Mouse (Mus musculus) hindbrain, embryonic 12.5 days (tissue): ENCODE measurements around the gene C1qtnf9. TPM values are rescaled to one million over a fixed set of nuclear protein-coding genes. Genes with fewer than 3 reads are reported as not detected.
A peak's percentile ranks its signal among the peaks of the same experiment; 100 is the strongest.

ENCODE experiments used
- ATAC-seq: fragments of 200-750 bp; cut with Nextera tagmentation; 2 replicates; pipeline ENCODE4 v1.8.0; 2017; ENCODE audit warnings: moderate TSS enrichment; ENCODE audit not compliant: low FRiP score
- H3K27ac ChIP-seq: fragments of 300-500 bp; sonication (generic); 2 replicates; pipeline ENCODE4 v1.5.1; 2016; ENCODE audit warnings: mild to moderate bottlenecking
- H3K27me3 ChIP-seq: fragments of 300-500 bp; sonication (generic); 2 replicates; pipeline ENCODE4 v1.6.1; 2016; ENCODE audit warnings: mild to moderate bottlenecking
- H3K36me3 ChIP-seq: fragments of 300-500 bp; sonication (generic); 2 replicates; pipeline ENCODE4 v1.6.1; 2016; ENCODE audit warnings: mild to moderate bottlenecking
- H3K4me1 ChIP-seq: fragments of 300-500 bp; sonication (generic); 2 replicates; pipeline ENCODE4 v1.6.1; 2016
- H3K4me2 ChIP-seq: fragments of 300-500 bp; sonication (generic); replicated peaks from 2 replicates; pipeline ENCODE4 v1.6.1; 2016; ENCODE audit warnings: mild to moderate bottlenecking
- H3K4me3 ChIP-seq: fragments of 300-500 bp; sonication (generic); 2 replicates; pipeline ENCODE4 v1.5.1; 2016; ENCODE audit warnings: mild to moderate bottlenecking
- H3K9ac ChIP-seq: fragments of 300-500 bp; sonication (generic); 2 replicates; pipeline ENCODE4 v1.6.1; 2016; ENCODE audit warnings: mild to moderate bottlenecking, moderate library complexity
- H3K9me3 ChIP-seq: fragments of 300-500 bp; sonication (generic); replicated peaks from 2 replicates; pipeline ENCODE4 v1.6.1; 2016; ENCODE audit warnings: mild to moderate bottlenecking
- WGBS: fragments of 180-500 bp; shearing (Covaris S2); methylation state at CpG from one replicate; pipeline ENCODE4 v1.1.7; 2016; 5-methylcytosine and 5-hydroxymethylcytosine counted together
- polyA plus RNA-seq: library from polyadenylated mRNA; unstranded; fragments of >200 nt; fragmentation: Nextera tagmentation; extraction: Ambion mirVana; gene quantifications from 2 replicates; pipeline ENCODE4 v1.2.1, GENCODE M21; 2016

The C1qtnf9 gene
- polyA plus RNA-seq, 1 experiment from 2014 or later: 0.43 TPM

- no peaks in the 10 kb centered on the region for H3K4me1 ChIP-seq
- ATAC-seq: 0 out of 2 replicates have a peak, but pooled peaks have one; percentile 11
- H3K27ac ChIP-seq: no peak overlapping the region
- no peak overlapping the region for H3K9ac ChIP-seq
- WGBS: 79% methylated on average over 6 of the region's 6 CpGs
- no peak overlapping the region; the same call in 1 of the 2 replicates for H3K4me2 ChIP-seq
- no peaks in the 10 kb centered on the region for H3K27me3 ChIP-seq
- no peaks in the 10 kb centered on the region for H3K9me3 ChIP-seq
- H3K4me3 ChIP-seq: no peak overlapping the region
- no peaks in the 10 kb centered on the region for H3K36me3 ChIP-seq
Observed at GRCm38 (mm10) chr14:60770594-60770993, 2.7 kb downstream of the C1qtnf9 start.

GRCm38 (mm10) chr14:60771057-60771456, 3.1 kb downstream of the C1qtnf9 start:
- H3K36me3 ChIP-seq: no peaks in the 10 kb centered on the region
- peak; percentile 52 for ATAC-seq

GRCm38 (mm10) chr14:60773476-60773875, 5.5 kb downstream of the C1qtnf9 start:
- WGBS: 72% methylated on average over 2 of the region's 2 CpGs
- Histone ChIP-seq H3K9ac (no peak overlapping the region), H3K36me3 (no peaks in the 10 kb centered on the region), H3K9me3 (no peaks in the 10 kb centered on the region), H3K4me2 (no peak overlapping the region), H3K27ac (no peak overlapping the region), H3K4me3 (no peak overlapping the region), H3K27me3 (no peaks in the 10 kb centered on the region), H3K4me1 (no peaks in the 10 kb centered on the region)
- ATAC-seq: no peak

More at GRCm38 (mm10) chr14:60771057-60771456, 3.1 kb downstream of the C1qtnf9 start:
- no peaks in the 10 kb centered on the region for H3K9me3 ChIP-seq
- H3K27ac ChIP-seq: no peak overlapping the region
- peak overlapping the region; percentile 32 for H3K4me3 ChIP-seq
- WGBS: 7% methylated on average over 8 of the region's 8 CpGs
- no peaks in the 10 kb centered on the region for H3K27me3 ChIP-seq
- H3K4me1 ChIP-seq: no peaks in the 10 kb centered on the region
- H3K9ac ChIP-seq: no peak overlapping the region
- H3K4me2 ChIP-seq: peak overlapping the region; percentile 55

GRCm38 (mm10) chr14:60776521-60776920, 8.6 kb downstream of the C1qtnf9 start:
- WGBS: 91% methylated on average over 8 of the region's 8 CpGs
- H3K4me3 ChIP-seq: no peak overlapping the region
- no peaks in the 10 kb centered on the region for H3K36me3 ChIP-seq
- no peaks in the 10 kb centered on the region for H3K9me3 ChIP-seq
- no peak overlapping the region for H3K27ac ChIP-seq
- H3K27me3 ChIP-seq: no peaks in the 10 kb centered on the region
- no peaks in the 10 kb centered on the region for H3K4me1 ChIP-seq
- ATAC-seq: no peak
- H3K9ac ChIP-seq: no peak overlapping the region
- no peak overlapping the region for H3K4me2 ChIP-seq

GRCm38 (mm10) chr14:60777485-60777919, 9.6 kb downstream of the C1qtnf9 start:
- no peaks in the 10 kb centered on the region for H3K36me3 ChIP-seq
- no peak overlapping the region for H3K9ac ChIP-seq
- H3K4me3 ChIP-seq: no peak overlapping the region
- H3K4me2 ChIP-seq: no peak overlapping the region
- no peaks in the 10 kb centered on the region for H3K27me3 ChIP-seq
- ATAC-seq: no peak
- H3K4me1 ChIP-seq: no peaks in the 10 kb centered on the region
- WGBS: 85% methylated on average over 5 of the region's 5 CpGs
- H3K9me3 ChIP-seq: no peaks in the 10 kb centered on the region
- no peak overlapping the region for H3K27ac ChIP-seq

- Histone ChIP-seq H3K27me3 (peaks cover 8% of the 10 kb centered on the region), H3K4me2 (no peak overlapping the region), H3K4me3 (no peak overlapping the region), H3K9me3 (no peaks in the 10 kb centered on the region), H3K27ac (no peak overlapping the region), H3K36me3 (no peaks in the 10 kb centered on the region), H3K9ac (no peak overlapping the region), H3K4me1 (no peaks in the 10 kb centered on the region)
- 87% methylated on average over 7 of the region's 7 CpGs for WGBS
- ATAC-seq: no peak
Observed at GRCm38 (mm10) chr14:60779198-60779597, 11.3 kb downstream of the C1qtnf9 start.

- H3K9ac ChIP-seq: no peak overlapping the region
- H3K4me3 ChIP-seq: no peak overlapping the region
- no peak overlapping the region for H3K27ac ChIP-seq
- H3K4me2 ChIP-seq: no peak overlapping the region
- H3K36me3 ChIP-seq: no peaks in the 10 kb centered on the region
- peaks cover 8% of the 10 kb centered on the region for H3K27me3 ChIP-seq
- H3K9me3 ChIP-seq: no peaks in the 10 kb centered on the region
- WGBS: 46% methylated on average over 7 of the region's 7 CpGs
- ATAC-seq: no peak
- H3K4me1 ChIP-seq: peaks cover 5% of the 10 kb centered on the region
Observed at GRCm38 (mm10) chr14:60782121-60782656, 14.3 kb downstream of the C1qtnf9 start.

GRCm38 (mm10) chr14:60783196-60783595, 15.3 kb downstream of the C1qtnf9 start:
- no peak overlapping the region for H3K9ac ChIP-seq
- no peaks in the 10 kb centered on the region for H3K9me3 ChIP-seq
- no peak overlapping the region for H3K27ac ChIP-seq
- 47% methylated on average over 8 of the region's 8 CpGs for WGBS
- peaks cover 5% of the 10 kb centered on the region for H3K4me1 ChIP-seq
- no peak overlapping the region for H3K4me2 ChIP-seq
- H3K36me3 ChIP-seq: peaks cover 2% of the 10 kb centered on the region; the same call in 1 of the 2 replicates
- H3K4me3 ChIP-seq: no peak overlapping the region
- no peak for ATAC-seq
- H3K27me3 ChIP-seq: peaks cover 8% of the 10 kb centered on the region

GRCm38 (mm10) chr14:60784427-60785315, 16.7 kb downstream of the C1qtnf9 start, which contains the start of gene Mipep:
Gene Mipep, plus strand, starts transcription at chr14:60784573.
- H3K4me1 ChIP-seq: peaks cover 5% of the 10 kb centered on the region
- H3K4me2 ChIP-seq: peak within 1 kb of the TSS; percentile 73
- no peaks in the 10 kb centered on the region for H3K9me3 ChIP-seq
- H3K27me3 ChIP-seq: peaks cover 8% of the 10 kb centered on the region
- peak within 1 kb of the TSS; percentile 66 for H3K9ac ChIP-seq
- H3K27ac ChIP-seq: 0 out of 2 replicates have a peak within 1 kb of the TSS, but pooled peaks have one; percentile 12
- ATAC-seq: peak; percentile 90
- under 1% methylated on average over 60 of the region's 61 CpGs for WGBS
- peak within 1 kb of the TSS; percentile 59 for H3K4me3 ChIP-seq
- H3K36me3 ChIP-seq: peaks cover 3% of the 10 kb centered on the region; the same call in 1 of the 2 replicates

GRCm38 (mm10) chr14:60790103-60790502, 22.2 kb downstream of the C1qtnf9 start:
- 35% methylated on average over 3 of the region's 3 CpGs for WGBS
- H3K4me2 ChIP-seq: no peak overlapping the region
- H3K27ac ChIP-seq: no peak overlapping the region
- peaks cover 16% of the 10 kb centered on the region for H3K36me3 ChIP-seq
- H3K27me3 ChIP-seq: no peaks in the 10 kb centered on the region
- H3K4me3 ChIP-seq: no peak overlapping the region
- peaks cover 2% of the 10 kb centered on the region for H3K4me1 ChIP-seq
- no peak overlapping the region for H3K9ac ChIP-seq
- no peak for ATAC-seq
- no peaks in the 10 kb centered on the region for H3K9me3 ChIP-seq

GRCm38 (mm10) chr14:60796600-60797322, 28.8 kb downstream of the C1qtnf9 start:
- Histone ChIP-seq H3K27ac (no peak overlapping the region), H3K4me3 (no peak overlapping the region), H3K9me3 (no peaks in the 10 kb centered on the region), H3K36me3 (peaks cover 28% of the 10 kb centered on the region), H3K27me3 (no peaks in the 10 kb centered on the region), H3K4me1 (no peaks in the 10 kb centered on the region), H3K4me2 (no peak overlapping the region), H3K9ac (no peak overlapping the region)
- ATAC-seq: no peak
- 91% methylated on average over 4 of the region's 4 CpGs for WGBS

GRCm38 (mm10) chr14:60797596-60797995, 29.7 kb downstream of the C1qtnf9 start:
- H3K36me3 ChIP-seq: peaks cover 30% of the 10 kb centered on the region
- H3K9ac ChIP-seq: no peak overlapping the region
- no peak overlapping the region for H3K4me3 ChIP-seq
- H3K4me2 ChIP-seq: no peak overlapping the region
- no peaks in the 10 kb centered on the region for H3K9me3 ChIP-seq
- no peaks in the 10 kb centered on the region for H3K4me1 ChIP-seq
- H3K27me3 ChIP-seq: no peaks in the 10 kb centered on the region
- H3K27ac ChIP-seq: no peak overlapping the region
- no peak for ATAC-seq
- WGBS: 96% methylated on average over 5 of the region's 5 CpGs
